Mouse (Mus musculus): ENCODE measurements at regions not wholly inside any gene's neighbourhood (a gene's known extent, or its start where the extent isn't known, plus 50 kb on each side); places are given as distances from the start of the nearest gene placed in this dataset.

DNA sequence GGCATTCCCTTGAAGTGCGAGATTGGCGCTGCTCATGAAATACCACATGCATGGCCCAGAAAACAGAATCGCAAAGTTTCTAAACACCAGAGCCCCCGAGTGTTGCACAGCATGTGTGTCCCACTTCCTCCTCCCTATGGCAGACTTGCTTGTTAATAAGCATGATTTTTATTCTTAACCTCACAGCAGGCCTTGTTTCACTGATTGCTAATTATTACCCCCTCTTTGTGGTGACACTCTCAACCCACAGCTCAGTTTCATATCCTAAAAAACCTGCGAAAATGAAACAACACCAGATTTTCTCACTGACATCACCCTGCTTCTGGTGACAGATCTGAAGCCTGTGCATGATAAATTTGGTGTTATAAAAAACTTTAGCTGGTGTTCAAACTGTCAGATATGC is 1319.3 kb upstream of the Gm7489 start:
- in situ Hi-C loops (cut with MboI) = no loop called here

- in situ Hi-C loops (cut with MboI) = no loop called here
Observed at GRCm38 (mm10) chr15:52570256-52570655, 1314.5 kb upstream of the Gm7489 start.

DNA sequence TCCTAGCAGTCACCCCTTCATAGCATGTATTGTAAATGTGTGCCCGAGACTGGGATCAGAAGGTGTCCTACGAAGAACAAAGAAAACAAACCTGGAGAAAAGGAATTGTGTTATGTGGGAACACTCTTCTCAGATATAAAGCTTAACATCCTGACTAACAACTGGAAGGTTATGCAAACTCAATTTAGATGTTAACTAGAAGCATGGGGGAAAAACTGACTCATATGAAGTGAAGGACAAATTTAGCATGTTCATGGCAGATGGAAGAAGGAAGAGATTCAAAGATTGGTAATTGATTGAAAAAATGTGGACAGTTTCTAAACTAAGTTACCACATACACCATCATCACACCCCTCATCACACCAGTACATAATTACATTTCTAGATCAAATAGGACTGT is 1307.1 kb upstream of the Gm7489 start:
- in situ Hi-C loops (cut with MboI) = no loop called here

- in situ Hi-C loops (cut with MboI) = no loop called here
Observed at GRCm38 (mm10) chr15:52589391-52589790, 1295.3 kb upstream of the Gm7489 start.

GRCm38 (mm10) chr15:52599511-52599910 is 1285.2 kb upstream of the Gm7489 start:
- in situ Hi-C loops (cut with MboI) = no loop called here

GRCm38 (mm10) chr15:52599957-52600356 is 1284.7 kb upstream of the Gm7489 start:
- in situ Hi-C loops (cut with MboI) = no loop called here

- in situ Hi-C loops (cut with MboI) = no loop called here
Observed at GRCm38 (mm10) chr15:52639790-52640189, 1244.9 kb upstream of the Gm7489 start.

DNA sequence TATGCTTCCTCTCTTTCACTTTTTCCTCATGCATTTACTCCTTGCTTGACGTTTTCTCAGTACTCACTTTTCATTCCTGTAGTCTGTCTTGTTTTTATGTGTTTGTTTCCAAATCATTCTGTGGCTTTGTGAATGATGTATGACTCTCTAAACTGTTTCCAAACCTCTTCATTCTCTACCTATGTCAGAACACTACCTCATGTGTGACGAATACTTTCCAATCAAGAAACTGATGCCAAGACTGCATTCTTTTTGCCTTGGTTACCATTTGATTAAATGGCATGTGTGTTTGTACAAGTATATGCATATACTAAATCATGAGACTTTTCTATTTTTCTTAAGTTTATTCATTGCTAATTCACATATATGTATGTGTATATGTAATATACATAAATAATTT is 1238.7 kb upstream of the Gm7489 start:
- in situ Hi-C loops (cut with MboI) = no loop called here

DNA sequence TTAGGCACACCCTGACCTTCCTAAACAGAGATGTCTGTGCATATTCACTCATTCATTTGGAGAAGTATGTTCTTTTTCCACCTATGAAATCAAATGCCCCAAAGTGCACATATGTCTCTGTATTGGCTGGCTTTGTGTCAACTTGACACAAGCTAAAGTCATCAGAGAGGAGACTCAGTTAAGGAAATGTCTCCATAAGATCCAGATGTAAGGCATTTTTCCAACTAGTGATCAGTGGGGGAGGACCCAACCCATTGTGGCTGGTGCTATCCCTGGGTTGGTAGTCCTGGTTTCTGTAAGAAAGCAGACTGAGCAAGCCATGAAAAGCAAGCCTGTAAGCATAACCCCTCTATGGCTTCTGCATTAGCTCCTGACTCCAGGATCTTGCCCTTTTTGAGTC is 1226.8 kb upstream of the Gm7489 start:
- in situ Hi-C loops (cut with MboI) = no loop called here

All from mature B cell (primary cell).